Mouse (Mus musculus) intestine, embryonic 15.5 days (tissue): ENCODE measurements around the gene Heatr1. TPM values are rescaled to one million over a fixed set of nuclear protein-coding genes. Genes with fewer than 3 reads are reported as not detected.
A peak's percentile ranks its signal among the peaks of the same experiment; 100 is the strongest.

Source experiments
- ATAC-seq: fragments of 200-750 bp; cut with Nextera tagmentation; 2 replicates; pipeline ENCODE4 v1.8.0; 2017; ENCODE audit warnings: moderate TSS enrichment, moderate library complexity
- H3K27ac ChIP-seq: fragments of 300-500 bp; sonication (generic); 2 replicates; pipeline ENCODE4 v1.5.1; 2015; ENCODE audit warnings: mild to moderate bottlenecking, inconsistent platforms
- H3K27me3 ChIP-seq: fragments of 300-500 bp; sonication (generic); replicated peaks from 2 replicates; pipeline ENCODE4 v1.6.1; 2015; ENCODE audit warnings: inconsistent platforms
- H3K36me3 ChIP-seq: fragments of 300-500 bp; sonication (generic); 2 replicates; pipeline ENCODE4 v1.6.1; 2015; ENCODE audit warnings: inconsistent platforms
- H3K4me1 ChIP-seq: fragments of 300-500 bp; sonication (generic); replicated peaks from 2 replicates; pipeline ENCODE4 v1.6.1; 2015; ENCODE audit warnings: inconsistent platforms
- H3K4me2 ChIP-seq: fragments of 300-500 bp; sonication (generic); replicated peaks from 2 replicates; pipeline ENCODE4 v1.6.1; 2015; ENCODE audit warnings: mild to moderate bottlenecking, inconsistent platforms
- H3K4me3 ChIP-seq: fragments of 300-500 bp; sonication (generic); replicated peaks from 2 replicates; pipeline ENCODE4 v1.5.1; 2015; ENCODE audit warnings: inconsistent platforms
- H3K9ac ChIP-seq: fragments of 300-500 bp; sonication (generic); 2 replicates; pipeline ENCODE4 v1.6.1; 2015; ENCODE audit warnings: inconsistent platforms
- H3K9me3 ChIP-seq: fragments of 300-500 bp; sonication (generic); 2 replicates; pipeline ENCODE4 v1.6.1; 2016; ENCODE audit warnings: inconsistent platforms
- WGBS: fragments of 180-500 bp; shearing (Covaris S2); methylation state at CpG from one replicate; pipeline ENCODE4 v1.1.7; 2015; 5-methylcytosine and 5-hydroxymethylcytosine counted together
- polyA plus RNA-seq: library from polyadenylated mRNA; unstranded; fragments of >200 nt; fragmentation: Nextera tagmentation; extraction: Ambion mirVana; gene quantifications from 2 replicates; pipeline ENCODE4 v1.2.1, GENCODE M21; 2015

Heatr1 gene
- polyA plus RNA-seq = 15.7 and 17.5 TPM in 2 replicates

- Histone ChIP-seq H3K4me1 (peaks cover 4% of the 10 kb centered on the region; the same call in 1 of the 2 replicates), H3K9me3 (no peaks in the 10 kb centered on the region), H3K36me3 (no peaks in the 10 kb centered on the region), H3K4me3 (peak within 1 kb of the TSS; percentile 87), H3K27me3 (no peaks in the 10 kb centered on the region), H3K9ac (peak within 1 kb of the TSS; percentile 59), H3K27ac (peak within 1 kb of the TSS; percentile 29; the same call in 1 of the 2 replicates), H3K4me2 (peak within 1 kb of the TSS; percentile 80)
- peak; percentile 98 for ATAC-seq
- under 1% methylated on average over 43 of the region's 43 CpGs for WGBS
Measured at GRCm38 (mm10) chr13:12394609-12395505, at the start of gene Heatr1. Gene Heatr1 (plus strand): TSS chr13:12395027.

GRCm38 (mm10) chr13:12346837-12347236 lies 48.0 kb upstream of the Heatr1 start:
- Histone ChIP-seq H3K4me1 (no peaks in the 10 kb centered on the region), H3K4me3 (no peak overlapping the region), H3K9ac (no peak overlapping the region), H3K4me2 (no peak overlapping the region), H3K9me3 (no peaks in the 10 kb centered on the region), H3K36me3 (no peaks in the 10 kb centered on the region), H3K27ac (no peak overlapping the region), H3K27me3 (no peaks in the 10 kb centered on the region)
- ATAC-seq = no peak
- 86% methylated on average over 3 of the region's 3 CpGs for WGBS

GRCm38 (mm10) chr13:12349197-12349824 lies 45.5 kb upstream of the Heatr1 start:
- no peaks in the 10 kb centered on the region for H3K27me3 ChIP-seq
- H3K4me1 ChIP-seq = no peaks in the 10 kb centered on the region
- 71% methylated on average over 13 of the region's 13 CpGs for WGBS
- no peaks in the 10 kb centered on the region for H3K36me3 ChIP-seq
- no peaks in the 10 kb centered on the region for H3K9me3 ChIP-seq
- no peak overlapping the region for H3K4me3 ChIP-seq
- H3K4me2 ChIP-seq = no peak overlapping the region
- no peak overlapping the region for H3K9ac ChIP-seq
- no peak for ATAC-seq
- H3K27ac ChIP-seq = no peak overlapping the region

GRCm38 (mm10) chr13:12356184-12356583 lies 38.6 kb upstream of the Heatr1 start:
- Histone ChIP-seq H3K27me3 (no peaks in the 10 kb centered on the region), H3K9me3 (no peaks in the 10 kb centered on the region), H3K4me3 (no peak overlapping the region), H3K9ac (no peak overlapping the region), H3K4me1 (no peaks in the 10 kb centered on the region), H3K27ac (no peak overlapping the region), H3K4me2 (no peak overlapping the region), H3K36me3 (no peaks in the 10 kb centered on the region)
- ATAC-seq = no peak
- 57% methylated on average over 4 of the region's 4 CpGs for WGBS

GRCm38 (mm10) chr13:12357554-12357953 lies 37.3 kb upstream of the Heatr1 start:
- Histone ChIP-seq H3K9ac (no peak overlapping the region), H3K27ac (no peak overlapping the region), H3K4me1 (no peaks in the 10 kb centered on the region), H3K4me3 (no peak overlapping the region), H3K36me3 (no peaks in the 10 kb centered on the region), H3K9me3 (no peaks in the 10 kb centered on the region), H3K4me2 (no peak overlapping the region), H3K27me3 (no peaks in the 10 kb centered on the region)
- 81% methylated on average over 5 of the region's 5 CpGs for WGBS
- no peak for ATAC-seq

GRCm38 (mm10) chr13:12361486-12361885 lies 33.3 kb upstream of the Heatr1 start:
- no peak for ATAC-seq
- H3K36me3 ChIP-seq = no peaks in the 10 kb centered on the region
- no peak overlapping the region for H3K9ac ChIP-seq
- WGBS = 85% methylated on average over 4 of the region's 4 CpGs
- no peaks in the 10 kb centered on the region for H3K9me3 ChIP-seq
- no peaks in the 10 kb centered on the region for H3K4me1 ChIP-seq
- H3K4me2 ChIP-seq = no peak overlapping the region
- no peak overlapping the region for H3K4me3 ChIP-seq
- H3K27ac ChIP-seq = no peak overlapping the region
- H3K27me3 ChIP-seq = no peaks in the 10 kb centered on the region

- no peak overlapping the region for H3K27ac ChIP-seq
- ATAC-seq = no peak
- WGBS = 39% methylated on average over 8 of the region's 8 CpGs
Measured at GRCm38 (mm10) chr13:12369041-12369621, 25.7 kb upstream of the Heatr1 start.

GRCm38 (mm10) chr13:12369930-12370329 lies 24.9 kb upstream of the Heatr1 start:
- Histone ChIP-seq H3K9me3 (no peaks in the 10 kb centered on the region), H3K9ac (no peak overlapping the region), H3K27ac (no peak overlapping the region), H3K4me1 (no peaks in the 10 kb centered on the region), H3K4me3 (no peak overlapping the region), H3K36me3 (no peaks in the 10 kb centered on the region), H3K4me2 (no peak overlapping the region), H3K27me3 (no peaks in the 10 kb centered on the region)
- ATAC-seq = no peak
- WGBS = 80% methylated on average over 11 of the region's 11 CpGs

More at GRCm38 (mm10) chr13:12369041-12369621, 25.7 kb upstream of the Heatr1 start:
- H3K4me1 ChIP-seq = no peaks in the 10 kb centered on the region
- no peaks in the 10 kb centered on the region for H3K9me3 ChIP-seq
- no peak overlapping the region for H3K9ac ChIP-seq
- H3K27me3 ChIP-seq = no peaks in the 10 kb centered on the region
- no peaks in the 10 kb centered on the region for H3K36me3 ChIP-seq
- H3K4me2 ChIP-seq = no peak overlapping the region
- H3K4me3 ChIP-seq = no peak overlapping the region

GRCm38 (mm10) chr13:12372755-12373154 lies 22.1 kb upstream of the Heatr1 start:
- ATAC-seq = no peak
- Histone ChIP-seq H3K27ac (no peak overlapping the region), H3K9me3 (no peaks in the 10 kb centered on the region), H3K36me3 (no peaks in the 10 kb centered on the region), H3K4me1 (no peaks in the 10 kb centered on the region), H3K27me3 (no peaks in the 10 kb centered on the region), H3K9ac (no peak overlapping the region), H3K4me2 (no peak overlapping the region), H3K4me3 (no peak overlapping the region)
- WGBS = 75% methylated on average over 3 of the region's 3 CpGs

GRCm38 (mm10) chr13:12376778-12377177 lies 18.0 kb upstream of the Heatr1 start:
- Histone ChIP-seq H3K27me3 (no peaks in the 10 kb centered on the region), H3K9ac (no peak overlapping the region), H3K4me3 (no peak overlapping the region), H3K4me2 (no peak overlapping the region), H3K4me1 (no peaks in the 10 kb centered on the region), H3K36me3 (no peaks in the 10 kb centered on the region), H3K9me3 (no peaks in the 10 kb centered on the region), H3K27ac (no peak overlapping the region)
- no peak for ATAC-seq
- 52% methylated on average over 1 of the region's 1 CpGs for WGBS

GRCm38 (mm10) chr13:12384796-12385195 lies 10.0 kb upstream of the Heatr1 start:
- ATAC-seq = no peak
- Histone ChIP-seq H3K9ac (no peak overlapping the region), H3K4me1 (no peaks in the 10 kb centered on the region), H3K4me3 (no peak overlapping the region), H3K4me2 (no peak overlapping the region), H3K27me3 (no peaks in the 10 kb centered on the region), H3K9me3 (no peaks in the 10 kb centered on the region), H3K27ac (no peak overlapping the region), H3K36me3 (no peaks in the 10 kb centered on the region)

- no peak overlapping the region for H3K4me3 ChIP-seq
- H3K4me1 ChIP-seq = no peaks in the 10 kb centered on the region
- no peaks in the 10 kb centered on the region for H3K27me3 ChIP-seq
- H3K36me3 ChIP-seq = no peaks in the 10 kb centered on the region
- H3K9ac ChIP-seq = no peak overlapping the region
- H3K27ac ChIP-seq = no peak overlapping the region
- no peaks in the 10 kb centered on the region for H3K9me3 ChIP-seq
- no peak for ATAC-seq
- H3K4me2 ChIP-seq = no peak overlapping the region
Measured at GRCm38 (mm10) chr13:12386286-12386685, 8.5 kb upstream of the Heatr1 start.
